Mouse (Mus musculus) liver, embryonic 14.5 days (tissue): ENCODE measurements around the gene Agap1. TPM values are rescaled to one million over a fixed set of nuclear protein-coding genes. Genes with fewer than 3 reads are reported as not detected.

ENCODE experiments used
- ATAC-seq: fragments of 200-750 bp; cut with Nextera tagmentation; 2 replicates; pipeline ENCODE4 v1.8.0; 2017; ENCODE audit warnings: moderate number of reproducible peaks, mild to moderate bottlenecking, moderate library complexity; ENCODE audit not compliant: insufficient read depth
- DNase-seq, 3 experiments: peaks; one replicate each; pipeline ENCODE4 v3.0.0-alpha.2; 2012 to 2013; ENCODE audit warnings: low read depth in 3 of 3, low spot score in 3 of 3
- H3K27ac ChIP-seq: fragments of 300-500 bp; sonication (generic); 2 replicates; pipeline ENCODE4 v1.5.1; 2014; ENCODE audit warnings: moderate library complexity, mild to moderate bottlenecking, control low read depth, inconsistent platforms
- H3K27me3 ChIP-seq: fragments of 300-500 bp; sonication (generic); 2 replicates; pipeline ENCODE4 v1.6.1; 2014; ENCODE audit warnings: mild to moderate bottlenecking, low read length, moderate library complexity; ENCODE audit not compliant: control insufficient read depth, insufficient read depth
- H3K36me3 ChIP-seq: fragments of 300-500 bp; sonication (generic); replicated peaks from 2 replicates; pipeline ENCODE4 v1.6.1; 2014; ENCODE audit warnings: low read depth; ENCODE audit not compliant: control insufficient read depth, insufficient read depth
- H3K4me1 ChIP-seq, 2 experiments: fragments of 200-500 bp in 1 of 2; fragments of 300-500 bp in 1 of 2; sonication (generic) in 1 of 2; replicated peaks; 2 replicates each; pipeline ENCODE4 v1.6.1; 2012 to 2014; ENCODE audit warnings: antibody characterized with exemption in 1 of 2, inconsistent platforms in 1 of 2, low read length in 1 of 2; ENCODE audit not compliant: control insufficient read depth in 2 of 2, insufficient read depth in 2 of 2
- H3K4me2 ChIP-seq: fragments of 300-500 bp; sonication (generic); 2 replicates; pipeline ENCODE4 v1.6.1; 2014; ENCODE audit warnings: low read depth, mild to moderate bottlenecking, control low read depth, moderate library complexity
- H3K4me3 ChIP-seq, 2 experiments: fragments of 200-500 bp in 1 of 2; fragments of 300-500 bp in 1 of 2; sonication (generic) in 1 of 2; 2 replicates each; pipeline ENCODE4 v1.5.1; 2012 to 2014; ENCODE audit warnings: low read depth in 2 of 2, low read length in 2 of 2, mild to moderate bottlenecking in 2 of 2, control low read depth in 1 of 2, inconsistent platforms in 1 of 2, moderate library complexity in 1 of 2; ENCODE audit not compliant: insufficient read depth in 1 of 2
- H3K9ac ChIP-seq: fragments of 300-500 bp; sonication (generic); replicated peaks from 2 replicates; pipeline ENCODE4 v1.6.1; 2014; ENCODE audit warnings: mild to moderate bottlenecking, control low read depth, moderate library complexity
- H3K9me3 ChIP-seq: fragments of 300-500 bp; sonication (generic); 2 replicates; pipeline ENCODE4 v1.6.1; 2016; ENCODE audit warnings: low read length, mixed read lengths; ENCODE audit not compliant: control insufficient read depth
- CTCF ChIP-seq: IDR thresholded peaks from 2 replicates; pipeline ENCODE4 v1.5.1; 2016; ENCODE audit warnings: antibody characterized with exemption, low read depth, control low read depth
- EP300 ChIP-seq: IDR thresholded peaks from 2 replicates; pipeline ENCODE4 v1.6.1; 2016; ENCODE audit warnings: antibody characterized with exemption, low read depth
- WGBS: fragments of 180-500 bp; shearing (Covaris S2); extraction: QIAGEN DNeasy Blood & Tissue Kit; methylation state at CpG from one replicate; pipeline ENCODE4 v1.1.7; 2014; ENCODE audit not compliant: insufficient replicate concordance; 5-methylcytosine and 5-hydroxymethylcytosine counted together
- polyA plus RNA-seq, 2 experiments: library from polyadenylated mRNA; depleted of rRNA in 1 of 2; stranded (reverse) in 1 of 2; unstranded in 1 of 2; fragments of >200 nt; fragmentation: Nextera tagmentation in 1 of 2; extraction: Ambion mirVana in 1 of 2; gene quantifications; 2 replicates each; pipeline versions ENCODE4 v1.2.1 to v1.2.3; 2012 to 2014

Agap1 gene
- polyA plus RNA-seq, 2 experiments: 1.1 TPM

DNA sequence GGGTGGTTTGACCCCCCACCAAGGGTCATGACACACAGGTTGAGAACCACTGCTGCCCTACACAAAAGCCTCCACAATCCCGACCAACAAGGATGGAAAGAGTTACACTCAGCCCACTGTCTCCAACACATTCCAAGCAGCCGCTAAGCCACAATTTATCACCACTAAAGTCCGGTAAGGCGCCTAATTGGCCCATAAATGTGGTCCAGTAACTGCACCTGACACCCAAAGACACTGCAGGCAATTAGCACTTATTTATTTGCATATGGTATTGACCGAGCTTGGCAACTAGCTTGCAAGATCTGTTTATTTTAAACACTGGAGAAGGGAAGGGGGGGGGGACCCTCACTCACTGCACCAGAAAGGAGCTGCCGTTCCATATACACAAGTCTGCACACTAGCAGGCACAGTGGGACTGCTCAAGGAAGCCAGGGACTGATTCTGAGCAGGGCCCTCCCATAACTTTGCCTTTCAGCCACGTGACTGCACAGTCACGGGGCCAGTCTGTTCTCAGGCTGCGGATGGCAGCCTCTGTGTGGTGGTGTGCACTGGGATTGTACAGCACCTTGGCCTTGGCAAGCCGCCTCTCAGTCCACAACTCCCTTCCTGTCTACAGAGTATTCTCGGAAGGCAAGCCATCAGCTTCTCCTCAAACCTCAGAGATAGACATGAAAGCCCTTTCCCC is 445.3 kb downstream of the Agap1 start:
- Histone ChIP-seq H3K27ac (no peak overlapping the region), H3K36me3 (no peaks in the 10 kb centered on the region), H3K4me1 (no peaks in the 10 kb centered on the region; a peak in 1 of 4 replicates), H3K4me3 (no peak overlapping the region), H3K9ac (no peak overlapping the region), H3K9me3 (no peaks in the 10 kb centered on the region), H3K4me2 (no peak overlapping the region), H3K27me3 (no peaks in the 10 kb centered on the region)
- ATAC-seq (no peak), DNase-seq (no peak)
- 47% methylated on average over 11 of the region's 11 CpGs for WGBS
- no peak for TF ChIP-seq EP300
- no peak for TF ChIP-seq CTCF

DNA sequence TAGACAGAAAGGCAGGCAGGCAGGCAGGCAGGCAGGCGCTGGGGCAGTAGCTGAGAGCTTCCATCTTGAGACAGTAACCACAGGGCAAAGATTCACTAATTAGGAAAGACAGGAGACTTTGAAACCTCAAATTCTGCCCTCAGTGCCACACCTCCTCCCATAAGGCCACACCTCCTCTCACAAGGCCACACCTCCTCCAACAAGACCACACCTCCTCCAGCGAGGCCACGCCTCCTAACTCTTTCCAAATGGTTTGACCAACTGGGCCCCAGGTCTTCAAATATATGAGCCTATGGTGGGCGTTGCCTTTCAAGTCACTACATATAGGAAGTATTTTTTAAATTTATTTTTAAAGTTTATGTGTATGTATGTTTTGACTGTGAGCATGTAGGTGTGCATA is 446.8 kb downstream of the Agap1 start:
- Histone ChIP-seq H3K9me3 (no peaks in the 10 kb centered on the region), H3K27me3 (no peaks in the 10 kb centered on the region), H3K4me3 (no peak overlapping the region), H3K9ac (no peak overlapping the region), H3K36me3 (no peaks in the 10 kb centered on the region), H3K4me1 (no peaks in the 10 kb centered on the region; a peak in 1 of 4 replicates), H3K27ac (no peak overlapping the region), H3K4me2 (no peak overlapping the region)
- no peak for DNase-seq
- TF ChIP-seq EP300 (no peak), CTCF (no peak)
- ATAC-seq: no peak
- WGBS: 41% methylated on average over 4 of the region's 4 CpGs

GRCm38 (mm10) chr1:89902236-89902635 is 447.6 kb downstream of the Agap1 start:
- H3K9ac ChIP-seq: no peak overlapping the region
- H3K4me1 ChIP-seq: no peaks in the 10 kb centered on the region; a peak in 1 of 4 replicates
- H3K27ac ChIP-seq: no peak overlapping the region
- no peak for TF ChIP-seq CTCF
- TF ChIP-seq EP300: no peak
- H3K9me3 ChIP-seq: no peaks in the 10 kb centered on the region
- no peak overlapping the region for H3K4me2 ChIP-seq
- WGBS: 40% methylated on average over 2 of the region's 2 CpGs
- DNase-seq (no peak), ATAC-seq (no peak)
- H3K4me3 ChIP-seq: no peak overlapping the region
- H3K36me3 ChIP-seq: no peaks in the 10 kb centered on the region
- H3K27me3 ChIP-seq: no peaks in the 10 kb centered on the region

- H3K27ac ChIP-seq: no peak overlapping the region
- no peak for TF ChIP-seq CTCF
- no peak for TF ChIP-seq EP300
- no peaks in the 10 kb centered on the region for H3K9me3 ChIP-seq
- no peaks in the 10 kb centered on the region for H3K36me3 ChIP-seq
- no peak overlapping the region for H3K4me2 ChIP-seq
- ATAC-seq (no peak), DNase-seq (no peak)
- H3K4me1 ChIP-seq: no peaks in the 10 kb centered on the region; a peak in 1 of 4 replicates
- no peaks in the 10 kb centered on the region for H3K27me3 ChIP-seq
- WGBS: 45% methylated on average over 1 of the region's 1 CpGs
- no peak overlapping the region for H3K4me3 ChIP-seq
- no peak overlapping the region for H3K9ac ChIP-seq
Observed at GRCm38 (mm10) chr1:89902641-89903040, 448.0 kb downstream of the Agap1 start.

DNA sequence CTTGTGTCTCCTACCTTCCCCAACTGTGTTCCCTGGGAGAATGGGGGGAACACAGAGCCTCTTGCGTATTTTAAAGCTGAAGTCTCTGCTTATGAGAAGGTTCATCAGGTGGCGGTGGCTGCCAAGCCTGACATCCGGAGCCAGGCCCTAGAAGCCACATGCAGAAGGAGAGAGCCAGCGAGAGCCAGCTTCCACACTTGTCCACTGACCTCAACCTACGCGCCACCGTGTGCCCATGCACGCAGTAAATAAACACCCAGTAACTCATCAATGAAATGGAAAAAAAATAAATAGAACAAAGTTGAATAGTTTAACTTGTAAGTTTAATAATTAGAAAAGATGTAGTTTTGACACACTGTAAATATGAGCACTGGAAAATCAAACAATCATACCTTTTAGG is 455.2 kb downstream of the Agap1 start:
- no peak overlapping the region for H3K4me3 ChIP-seq
- DNase-seq: no peak
- no peaks in the 10 kb centered on the region for H3K27me3 ChIP-seq
- WGBS: 76% methylated on average over 8 of the region's 8 CpGs
- no peak overlapping the region for H3K4me2 ChIP-seq
- no peak overlapping the region for H3K9ac ChIP-seq
- H3K36me3 ChIP-seq: no peaks in the 10 kb centered on the region
- no peaks in the 10 kb centered on the region for H3K4me1 ChIP-seq
- H3K9me3 ChIP-seq: no peaks in the 10 kb centered on the region
- TF ChIP-seq CTCF (no peak), EP300 (no peak)
- H3K27ac ChIP-seq: no peak overlapping the region
- no peak for ATAC-seq
